Mouse (Mus musculus) hindbrain, embryonic 11.5 days (tissue): ENCODE measurements around the gene Bhlhe41. TPM values are rescaled to one million over a fixed set of nuclear protein-coding genes. Genes with fewer than 3 reads are reported as not detected.

Experiments
- ATAC-seq: fragments of 200-750 bp; cut with Nextera tagmentation; 2 replicates; pipeline ENCODE4 v1.8.0; 2017; ENCODE audit warnings: mild to moderate bottlenecking, moderate TSS enrichment, moderate library complexity; ENCODE audit not compliant: low FRiP score
- DNase-seq: peaks from one replicate; pipeline ENCODE4 v3.0.0-alpha.2; 2015; ENCODE audit warnings: low spot score
- H3K27ac ChIP-seq: fragments of 300-500 bp; sonication (generic); 2 replicates; pipeline ENCODE4 v1.5.1; 2014; ENCODE audit warnings: mild to moderate bottlenecking, low read depth, low read length
- H3K27me3 ChIP-seq: fragments of 300-500 bp; sonication (generic); 2 replicates; pipeline ENCODE4 v1.6.1; 2014; ENCODE audit warnings: mild to moderate bottlenecking, low read length, moderate library complexity, mixed read lengths; ENCODE audit not compliant: control insufficient read depth, insufficient read depth
- H3K36me3 ChIP-seq: fragments of 300-500 bp; sonication (generic); 2 replicates; pipeline ENCODE4 v1.6.1; 2014; ENCODE audit warnings: mild to moderate bottlenecking, low read length, moderate library complexity, mixed read lengths; ENCODE audit not compliant: control insufficient read depth, insufficient read depth
- H3K4me1 ChIP-seq: fragments of 300-500 bp; sonication (generic); replicated peaks from 2 replicates; pipeline ENCODE4 v1.6.1; 2014; ENCODE audit warnings: low read length, mixed read lengths; ENCODE audit not compliant: control insufficient read depth, insufficient read depth
- H3K4me2 ChIP-seq: fragments of 300-500 bp; sonication (generic); replicated peaks from 2 replicates; pipeline ENCODE4 v1.6.1; 2014; ENCODE audit warnings: mild to moderate bottlenecking, low read depth, low read length
- H3K4me3 ChIP-seq: fragments of 300-500 bp; sonication (generic); 2 replicates; pipeline ENCODE4 v1.5.1; 2014; ENCODE audit warnings: low read depth, low read length
- H3K9ac ChIP-seq: fragments of 300-500 bp; sonication (generic); 2 replicates; pipeline ENCODE4 v1.6.1; 2014; ENCODE audit warnings: low read depth, low read length
- H3K9me3 ChIP-seq: fragments of 300-500 bp; sonication (generic); 2 replicates; pipeline ENCODE4 v1.6.1; 2016; ENCODE audit warnings: low read length; ENCODE audit not compliant: control insufficient read depth
- WGBS: fragments of 180-500 bp; shearing (Covaris S2); extraction: QIAGEN DNeasy Blood & Tissue Kit; methylation state at CpG from one replicate; pipeline ENCODE4 v1.1.7; 2014; 5-methylcytosine and 5-hydroxymethylcytosine counted together
- polyA plus RNA-seq: library from polyadenylated mRNA; unstranded; fragments of >200 nt; fragmentation: Nextera tagmentation; extraction: Ambion mirVana; gene quantifications from 2 replicates; pipeline ENCODE4 v1.2.1, GENCODE M21; 2014

The Bhlhe41 gene
- polyA plus RNA-seq, 1 experiment from 2014 or later: 1.8 TPM

DNA sequence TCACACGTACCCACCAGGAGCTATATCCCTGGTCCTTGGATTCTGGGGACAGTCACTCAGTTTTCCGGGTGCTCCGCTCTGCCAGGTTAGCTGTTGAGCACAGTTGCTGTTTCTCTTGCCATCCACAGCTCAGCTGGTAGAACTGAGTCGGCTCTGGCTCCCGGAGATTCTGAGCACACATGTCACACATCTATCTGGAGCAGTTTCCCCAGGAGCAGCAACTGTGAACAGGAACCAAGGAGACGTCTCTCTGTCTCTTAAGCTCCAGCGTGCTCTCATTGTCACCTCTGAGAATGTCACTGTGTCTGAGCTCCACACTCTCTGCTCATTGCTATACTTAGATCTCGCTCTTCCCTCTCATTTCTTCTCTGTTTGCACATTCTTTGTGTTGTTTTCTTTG is 32.4 kb downstream of the Bhlhe41 start:
- Histone ChIP-seq H3K4me1 (no peaks in the 10 kb centered on the region), H3K4me3 (no peak overlapping the region), H3K27me3 (no peaks in the 10 kb centered on the region), H3K36me3 (no peaks in the 10 kb centered on the region), H3K4me2 (no peak overlapping the region), H3K9ac (no peak overlapping the region), H3K9me3 (no peaks in the 10 kb centered on the region), H3K27ac (no peak overlapping the region)
- WGBS: 72% methylated on average over 8 of the region's 8 CpGs
- ATAC-seq (no peak), DNase-seq (no peak)

DNA sequence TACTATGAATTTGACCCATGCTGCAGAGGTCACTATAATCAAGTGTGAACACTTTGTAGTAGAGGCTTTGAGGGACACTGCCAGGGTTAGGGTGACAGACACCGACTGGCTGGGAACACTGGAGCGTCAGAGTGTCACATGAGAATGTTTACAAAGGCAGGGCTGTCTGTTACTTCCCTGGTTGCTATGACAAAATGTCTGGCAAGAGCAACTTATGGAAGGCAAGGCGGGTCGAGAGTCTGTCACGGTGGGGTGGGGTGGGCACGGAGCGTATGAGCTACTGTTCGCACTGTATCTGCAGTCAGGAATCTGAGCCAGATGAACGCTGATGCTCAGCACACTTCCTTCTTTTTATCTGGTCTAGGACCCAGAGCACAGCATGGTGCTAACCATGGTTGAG is 34.7 kb downstream of the Bhlhe41 start:
- WGBS: 61% methylated on average over 9 of the region's 9 CpGs
- Histone ChIP-seq H3K4me3 (no peak overlapping the region), H3K9ac (no peak overlapping the region), H3K27ac (no peak overlapping the region), H3K4me1 (no peaks in the 10 kb centered on the region), H3K27me3 (no peaks in the 10 kb centered on the region), H3K36me3 (no peaks in the 10 kb centered on the region), H3K4me2 (no peak overlapping the region), H3K9me3 (no peaks in the 10 kb centered on the region)
- no peak for DNase-seq
- ATAC-seq: 0 out of 2 replicates have a peak, but pooled peaks have one; percentile 22

DNA sequence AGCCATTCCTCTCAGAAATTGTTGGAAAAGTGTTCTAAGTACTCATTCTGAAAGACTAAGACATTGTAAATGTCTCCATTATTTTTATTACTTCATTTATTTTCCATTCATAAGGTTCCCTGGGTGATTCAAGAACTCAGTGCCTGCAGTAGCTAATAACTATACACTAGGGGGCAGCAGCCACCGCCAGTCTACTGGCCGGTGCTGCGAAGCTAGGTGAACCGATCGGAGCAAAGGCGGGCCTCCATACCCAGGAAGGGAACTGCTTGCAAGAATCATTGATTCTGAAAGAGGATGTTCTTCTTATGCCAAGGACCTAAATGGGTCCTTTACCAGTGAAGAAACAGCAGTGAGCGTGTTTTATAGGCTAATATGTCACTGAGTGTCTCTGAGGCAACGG is 35.2 kb downstream of the Bhlhe41 start:
- Histone ChIP-seq H3K4me3 (no peak overlapping the region), H3K9ac (no peak overlapping the region), H3K36me3 (no peaks in the 10 kb centered on the region), H3K4me1 (no peaks in the 10 kb centered on the region), H3K27ac (no peak overlapping the region), H3K27me3 (no peaks in the 10 kb centered on the region), H3K4me2 (no peak overlapping the region), H3K9me3 (no peaks in the 10 kb centered on the region)
- WGBS: 15% methylated on average over 8 of the region's 8 CpGs
- ATAC-seq (peak; percentile 54; the same call in 1 of the 2 replicates), DNase-seq (peak; percentile 79)

DNA sequence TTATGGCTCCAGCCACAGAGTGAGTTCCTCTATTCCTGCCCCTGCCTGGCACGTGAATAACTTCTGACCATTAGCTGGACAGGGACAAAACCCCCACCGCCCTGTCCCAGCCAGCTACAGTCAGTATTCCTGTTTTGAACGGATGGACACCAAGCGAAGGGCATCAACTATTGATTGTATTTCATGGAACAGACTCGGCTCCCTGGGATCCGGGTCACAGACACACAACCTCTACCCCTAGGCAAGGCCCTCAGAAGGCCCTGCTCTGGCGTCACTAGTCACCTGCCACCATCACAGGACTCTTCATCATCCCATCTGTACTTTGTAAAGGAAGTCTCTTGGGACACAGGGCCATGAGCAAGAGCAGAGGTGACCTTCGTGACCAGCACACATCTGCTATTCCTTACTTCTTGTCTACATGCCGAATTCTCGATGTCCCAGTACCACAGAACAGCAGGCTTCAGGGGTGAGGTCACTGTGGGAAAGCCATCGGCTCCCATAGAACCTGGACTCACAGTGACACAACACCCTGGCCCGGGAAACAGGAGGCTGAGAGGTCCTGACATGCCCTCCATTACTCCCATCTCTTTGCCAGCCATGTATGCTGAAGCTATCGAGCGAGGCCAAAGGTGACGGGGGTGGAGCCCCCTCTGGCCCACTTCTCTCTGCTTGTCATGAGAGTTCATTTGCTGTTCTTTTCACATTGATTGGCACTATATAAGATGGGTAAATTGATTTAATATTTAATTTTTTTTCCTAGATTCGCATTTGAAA is 36.1 kb downstream of the Bhlhe41 start:
- Histone ChIP-seq H3K9ac (no peak overlapping the region), H3K4me3 (no peak overlapping the region), H3K4me2 (no peak overlapping the region), H3K4me1 (no peaks in the 10 kb centered on the region), H3K9me3 (no peaks in the 10 kb centered on the region), H3K27me3 (no peaks in the 10 kb centered on the region), H3K36me3 (no peaks in the 10 kb centered on the region), H3K27ac (no peak overlapping the region)
- ATAC-seq (no peak), DNase-seq (no peak)
- WGBS: 68% methylated on average over 16 of the region's 16 CpGs

DNA sequence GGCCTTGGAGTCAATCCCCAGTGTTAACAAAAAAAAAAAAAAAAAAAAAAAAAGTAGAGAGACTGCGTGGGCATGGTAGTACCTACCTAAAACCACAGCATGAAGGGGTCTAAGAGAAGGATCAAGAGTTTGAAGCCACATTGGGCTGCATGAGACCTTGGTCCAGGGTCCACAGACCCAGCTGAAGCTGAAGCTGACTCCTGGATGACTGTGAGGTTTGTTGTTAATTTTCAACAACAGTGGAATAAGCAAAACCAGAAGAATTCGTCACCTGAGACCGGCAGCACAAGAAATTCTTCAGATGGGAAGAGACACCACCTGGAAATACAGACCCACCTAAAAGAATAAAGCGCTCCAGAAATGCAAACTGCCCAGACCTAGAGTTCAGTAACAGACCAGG is 39.1 kb downstream of the Bhlhe41 start:
- Histone ChIP-seq H3K9me3 (no peaks in the 10 kb centered on the region), H3K27ac (no peak overlapping the region), H3K36me3 (no peaks in the 10 kb centered on the region), H3K4me2 (no peak overlapping the region), H3K4me3 (no peak overlapping the region), H3K27me3 (no peaks in the 10 kb centered on the region), H3K9ac (no peak overlapping the region), H3K4me1 (no peaks in the 10 kb centered on the region)
- DNase-seq (no peak), ATAC-seq (no peak)
- 95% methylated on average over 4 of the region's 4 CpGs for WGBS

DNA sequence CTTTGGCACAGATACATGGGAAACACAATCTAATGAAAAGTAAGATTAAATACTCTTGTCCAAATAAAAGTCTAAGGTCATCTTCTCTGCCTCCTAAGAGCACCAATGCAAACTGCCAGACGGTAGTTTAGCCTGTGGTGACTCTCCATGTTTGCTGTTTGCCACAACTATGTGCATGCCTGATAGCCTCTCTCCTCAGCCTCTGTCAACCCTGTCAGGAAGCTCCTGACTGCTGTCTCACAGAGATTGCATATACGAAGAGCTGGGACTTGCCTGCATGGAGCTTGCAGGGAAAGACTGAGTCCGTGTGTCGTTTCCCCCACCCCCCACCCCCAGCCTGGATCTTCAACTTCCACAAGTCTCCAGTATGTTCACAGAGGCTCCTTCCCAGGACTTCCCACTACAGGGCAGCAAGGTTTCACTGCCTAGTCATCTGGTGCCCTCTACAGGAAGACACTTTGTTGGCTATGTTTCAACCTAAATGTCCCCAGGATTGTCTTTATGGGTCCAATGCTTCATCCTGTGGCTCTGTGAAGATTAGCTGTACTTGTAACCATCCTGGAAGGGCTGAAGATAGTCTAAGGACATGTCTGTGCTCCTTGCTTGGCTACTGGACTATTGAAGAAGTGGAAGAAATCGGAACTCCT is 41.6 kb downstream of the Bhlhe41 start:
- no peak overlapping the region for H3K4me2 ChIP-seq
- H3K27me3 ChIP-seq: no peaks in the 10 kb centered on the region
- H3K36me3 ChIP-seq: no peaks in the 10 kb centered on the region
- no peaks in the 10 kb centered on the region for H3K4me1 ChIP-seq
- WGBS: 53% methylated on average over 5 of the region's 5 CpGs
- no peak for ATAC-seq
- no peak overlapping the region for H3K9ac ChIP-seq
- H3K27ac ChIP-seq: no peak overlapping the region
- DNase-seq: peak; percentile 52
- no peak overlapping the region for H3K4me3 ChIP-seq
- H3K9me3 ChIP-seq: no peaks in the 10 kb centered on the region

DNA sequence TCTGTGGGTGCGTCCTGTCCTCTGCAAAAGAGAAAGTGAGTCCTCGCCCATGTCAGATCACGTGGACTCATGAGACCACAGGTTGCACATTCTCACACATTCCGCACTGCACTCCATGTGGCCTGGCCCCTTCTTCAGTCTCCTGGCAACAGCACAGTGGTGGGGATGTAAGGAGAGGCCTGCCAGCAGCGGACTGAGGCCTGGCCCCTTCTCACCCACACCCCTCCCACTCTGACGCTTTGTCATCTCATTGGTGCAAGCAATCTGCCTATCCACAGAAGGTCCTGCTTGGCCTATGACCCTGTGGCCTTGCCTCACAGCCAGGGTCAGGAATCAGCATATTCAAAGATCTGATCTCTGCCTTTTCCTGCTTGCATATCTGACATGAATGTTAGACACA is 42.3 kb downstream of the Bhlhe41 start:
- Histone ChIP-seq H3K4me3 (no peak overlapping the region), H3K36me3 (no peaks in the 10 kb centered on the region), H3K4me2 (no peak overlapping the region), H3K27me3 (no peaks in the 10 kb centered on the region), H3K27ac (no peak overlapping the region), H3K4me1 (no peaks in the 10 kb centered on the region), H3K9ac (no peak overlapping the region), H3K9me3 (no peaks in the 10 kb centered on the region)
- 19% methylated on average over 6 of the region's 6 CpGs for WGBS
- peak; percentile 46 for DNase-seq
- peak; percentile 75; the same call in 1 of the 2 replicates for ATAC-seq

DNA sequence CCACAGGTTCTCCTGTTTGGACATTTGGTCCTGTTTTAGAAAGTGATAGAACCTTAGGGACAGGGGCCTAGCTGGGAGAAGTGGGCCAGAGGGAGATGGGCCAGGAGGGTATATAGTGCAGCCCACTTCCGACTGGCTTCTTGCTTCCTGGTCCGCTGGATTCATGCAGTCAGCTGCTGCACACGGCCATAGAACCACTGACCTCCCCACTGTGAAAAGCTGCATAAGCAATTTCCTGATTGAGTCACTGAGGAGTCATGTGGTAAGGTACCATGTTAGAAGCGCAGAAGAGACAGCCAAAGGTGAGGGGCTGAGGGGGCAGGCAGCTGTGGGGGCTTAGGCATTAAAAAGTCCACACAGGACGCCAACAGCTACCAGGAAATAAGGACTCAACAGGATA is 43.1 kb downstream of the Bhlhe41 start:
- DNase-seq (no peak), ATAC-seq (no peak)
- H3K36me3 ChIP-seq: no peaks in the 10 kb centered on the region
- H3K4me3 ChIP-seq: no peak overlapping the region
- H3K27me3 ChIP-seq: no peaks in the 10 kb centered on the region
- H3K27ac ChIP-seq: no peak overlapping the region
- no peaks in the 10 kb centered on the region for H3K4me1 ChIP-seq
- 70% methylated on average over 5 of the region's 5 CpGs for WGBS
- no peak overlapping the region for H3K4me2 ChIP-seq
- H3K9me3 ChIP-seq: no peaks in the 10 kb centered on the region
- no peak overlapping the region for H3K9ac ChIP-seq

DNA sequence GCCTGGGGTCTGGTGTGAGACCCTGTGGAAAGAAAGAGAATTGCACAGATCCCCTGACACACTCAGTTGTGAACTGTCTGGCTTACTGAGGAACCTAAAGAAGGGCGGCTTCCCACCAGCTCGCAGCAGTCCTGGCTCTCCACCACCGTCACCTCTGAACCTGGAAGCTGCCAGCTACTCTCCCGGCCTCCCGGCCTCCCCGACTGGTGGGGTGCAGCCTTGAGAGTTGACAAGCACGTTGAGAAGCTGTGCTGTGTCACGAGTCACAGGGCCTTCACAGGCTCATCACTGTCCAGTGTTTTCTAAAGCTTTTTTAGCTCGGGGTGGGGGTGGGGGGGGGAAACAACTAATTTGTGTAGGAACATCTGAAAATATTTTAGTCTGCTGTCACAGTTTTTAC is 46.2 kb downstream of the Bhlhe41 start:
- H3K36me3 ChIP-seq: no peaks in the 10 kb centered on the region
- DNase-seq: no peak
- H3K4me1 ChIP-seq: no peaks in the 10 kb centered on the region
- ATAC-seq: no peak
- WGBS: 90% methylated on average over 9 of the region's 9 CpGs
- H3K9me3 ChIP-seq: no peaks in the 10 kb centered on the region
- no peak overlapping the region for H3K4me2 ChIP-seq
- H3K9ac ChIP-seq: no peak overlapping the region
- no peak overlapping the region for H3K27ac ChIP-seq
- no peaks in the 10 kb centered on the region for H3K27me3 ChIP-seq
- no peak overlapping the region for H3K4me3 ChIP-seq
